Mouse (Mus musculus): ENCODE results near the gene Olfr1532-ps1.
"Not testable (repeated sequence)": the region's sequence is repeated elsewhere in the genome, so short reads cannot be mapped to it uniquely, and the experiment has no call there.

Gene Olfr1532-ps1

GRCm38 (mm10) chr7:106907676-106908075 is at the start of gene Olfr1532-ps1:
Gene Olfr1532-ps1 (plus strand): TSS chr7:106908001.
- DNase-seq = no peak

GRCm38 (mm10) chr7:106862885-106863284 is 44.9 kb upstream of the Olfr1532-ps1 start, which contains the start of gene Olfr704:
Gene Olfr704 (plus strand): TSS chr7:106863185.
- DNase-seq = no peak

- DNase-seq = no peak
Measured at GRCm38 (mm10) chr7:106876791-106877190, 31.0 kb upstream of the Olfr1532-ps1 start, which contains the start of gene Olfr705. Gene Olfr705 (minus strand): TSS chr7:106876891.

GRCm38 (mm10) chr7:106888062-106888461 is 19.7 kb upstream of the Olfr1532-ps1 start, which contains the start of gene Olfr706:
Gene Olfr706 (minus strand): TSS chr7:106888162.
- no peak for DNase-seq

- DNase-seq = not testable (repeated sequence)
Measured at GRCm38 (mm10) chr7:106901141-106901540, 6.7 kb upstream of the Olfr1532-ps1 start, which contains the start of gene Olfr707. Gene Olfr707 (minus strand): TSS chr7:106901241.

- DNase-seq = peak; percentile 8
Measured at GRCm38 (mm10) chr7:106920961-106921360, 13.2 kb downstream of the Olfr1532-ps1 start.

GRCm38 (mm10) chr7:106932119-106932518 is 24.3 kb downstream of the Olfr1532-ps1 start, which contains the start of gene Olfr709-ps1:
Gene Olfr709-ps1 (minus strand): TSS chr7:106932219.
- no peak for DNase-seq

GRCm38 (mm10) chr7:106948212-106948611 is 40.4 kb downstream of the Olfr1532-ps1 start, which contains the start of gene Olfr710:
Gene Olfr710 (minus strand): TSS chr7:106948312.
- DNase-seq = no peak

- no peak for DNase-seq
Measured at GRCm38 (mm10) chr7:106963837-106964236, 56.0 kb downstream of the Olfr1532-ps1 start, which contains the start of gene Olfr6. Gene Olfr6 (minus strand): TSS chr7:106963937.
